Mouse (Mus musculus) liver, adult 2 months (tissue): Measurements from ENCODE around the gene Mrnip.

Experiments
- CTCF ChIP-seq: fragments of 200-500 bp; IDR thresholded peaks from 2 replicates; pipeline ENCODE4 v1.5.1; 2011; ENCODE audit warnings: low read depth, low read length, control low read depth
- POLR2A ChIP-seq: fragments of 200-500 bp; IDR thresholded peaks from 2 replicates; pipeline ENCODE4 v1.6.1; 2011; ENCODE audit warnings: low read length, control low read depth; ENCODE audit not compliant: insufficient read depth; ENCODE audit errors: extremely low read depth

DNA sequence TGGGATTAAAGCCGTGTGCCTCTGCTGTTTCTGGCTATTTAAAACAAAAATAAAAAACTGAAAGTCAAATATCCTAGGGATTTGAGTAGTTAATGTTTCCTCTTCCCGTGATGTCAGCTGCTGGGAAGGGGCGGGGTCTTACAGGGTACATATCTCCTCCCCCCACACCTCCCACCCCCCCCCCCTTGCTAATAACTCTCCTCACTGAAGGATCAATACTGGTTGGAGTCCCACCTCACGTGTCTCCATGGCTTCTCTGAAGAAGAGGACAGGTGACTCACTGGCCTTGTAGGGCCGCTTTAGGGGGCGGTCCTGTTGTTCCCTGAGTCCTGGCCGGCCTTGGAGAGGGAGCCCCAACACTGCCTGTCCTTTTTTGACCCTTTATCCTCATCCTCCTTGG, 14.4 kb downstream of the Mrnip start:
- no peak for TF ChIP-seq CTCF
- TF ChIP-seq POLR2A, result no peak
